32 mouse cellular contexts compared by ENCODE assay signal in the genomic region with DNA sequence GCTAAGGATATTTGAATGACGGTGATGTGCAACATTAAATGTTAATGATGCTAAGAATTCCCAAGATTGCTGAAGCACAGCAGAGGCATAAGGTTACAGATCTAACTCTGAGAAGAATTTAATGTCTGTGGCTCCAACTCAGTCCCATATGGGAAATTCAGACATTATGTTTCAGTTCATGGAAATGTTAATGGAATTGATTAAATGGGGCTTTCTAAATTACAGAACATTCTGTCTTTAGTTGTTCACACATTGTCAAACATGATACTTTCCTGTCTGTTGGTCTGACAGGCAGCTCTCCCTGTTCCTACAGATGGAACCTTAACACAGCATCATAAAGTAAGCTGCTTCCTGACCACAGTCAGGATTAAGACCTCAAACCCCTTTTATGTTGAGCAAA. TPM values are rescaled to one million over a fixed set of nuclear protein-coding genes. Genes with fewer than 3 reads are reported as not detected.
DNase-seq lines count a peak whose midpoint lies in the region; ATAC-seq and TF ChIP-seq lines count a peak whose summit lies in the region.
"Had no signal": no experiment of that assay in that cellular context is flagged by ENCODE, and none has a peak within 500 bp of the region (broad histone marks: within the 10 kb centered on the region; RNA-seq: fewer than 3 reads in every experiment).

No protein-coding gene starts in this region.

- H3K4me2 ChIP-seq in forebrain, embryonic 14.5 days (ENCODE audit: low read length), result no peak overlapping the region
- no peak overlapping the region for H3K4me2 ChIP-seq in forebrain, embryonic 11.5 days (ENCODE audit: low read depth, low read length, severe bottlenecking)
- H3K4me2 ChIP-seq in hindbrain, embryonic 16.5 days (ENCODE audit: low read length), result no peak overlapping the region
- no peak overlapping the region for H3K4me2 ChIP-seq in hindbrain, embryonic 13.5 days
- H3K4me2 ChIP-seq in forebrain, postnatal 0 days (ENCODE audit: low read depth), result no peak overlapping the region
- H3K4me2 ChIP-seq: embryonic facial prominence, embryonic 13.5 days; heart, embryonic 13.5 days; hindbrain, embryonic 15.5 days; intestine, embryonic 15.5 days had no signal

- peak; percentile 68 for ATAC-seq in forebrain, embryonic 14.5 days
- no peak for ATAC-seq in forebrain, embryonic 11.5 days (replicated peaks; ENCODE audit: low FRiP score)
- ATAC-seq in hindbrain, embryonic 16.5 days, result 0 out of 2 replicates have a peak, but pooled peaks have one; percentile 20
- no peak for ATAC-seq in hindbrain, embryonic 13.5 days (ENCODE audit: low FRiP score)
- ATAC-seq in forebrain, postnatal 0 days, result peak; percentile 59; the same call in 1 of the 2 replicates
- ATAC-seq: intestine, embryonic 15.5 days; Patski had no signal

- 80% methylated on average over 1 of the region's 1 CpGs for WGBS in forebrain, embryonic 14.5 days
- 89% methylated on average over 1 of the region's 1 CpGs for WGBS in forebrain, embryonic 11.5 days
- WGBS in hindbrain, embryonic 16.5 days, result 51% methylated on average over 1 of the region's 1 CpGs
- 74% methylated on average over 1 of the region's 1 CpGs for WGBS in hindbrain, embryonic 13.5 days
- WGBS in forebrain, postnatal 0 days, result 58% methylated on average over 1 of the region's 1 CpGs

- H3K9ac ChIP-seq in forebrain, embryonic 14.5 days (ENCODE audit: low read length), result no peak overlapping the region
- no peak overlapping the region for H3K9ac ChIP-seq in forebrain, embryonic 11.5 days (ENCODE audit: low read length)
- H3K9ac ChIP-seq in hindbrain, embryonic 16.5 days (ENCODE audit: low read depth, low read length), result no peak overlapping the region
- no peak overlapping the region for H3K9ac ChIP-seq in hindbrain, embryonic 13.5 days
- no peak overlapping the region for H3K9ac ChIP-seq in forebrain, postnatal 0 days
- H3K9ac ChIP-seq: embryonic facial prominence, embryonic 13.5 days; heart, embryonic 13.5 days; hindbrain, embryonic 15.5 days; intestine, embryonic 15.5 days had no signal

- H3K4me1 ChIP-seq in forebrain, embryonic 14.5 days (ENCODE audit: control insufficient read depth, insufficient read depth, low read length), result 0 out of 2 replicates have a peak, but pooled peaks cover 4% of the 10 kb centered on the region
- no peaks in the 10 kb centered on the region for H3K4me1 ChIP-seq in forebrain, embryonic 11.5 days (replicated peaks; ENCODE audit: control insufficient read depth, insufficient read depth, low read length)
- no peaks in the 10 kb centered on the region for H3K4me1 ChIP-seq in hindbrain, embryonic 16.5 days (ENCODE audit: control insufficient read depth, insufficient read depth, low read depth, low read length)
- no peaks in the 10 kb centered on the region for H3K4me1 ChIP-seq in hindbrain, embryonic 13.5 days (replicated peaks)
- H3K4me1 ChIP-seq in forebrain, postnatal 0 days (ENCODE audit: insufficient read depth), result peaks cover 7% of the 10 kb centered on the region; the same call in 1 of the 2 replicates
- H3K4me1 ChIP-seq: embryonic facial prominence, embryonic 10.5 days; embryonic facial prominence, embryonic 13.5 days; heart, embryonic 10.5 days; heart, embryonic 13.5 days; hindbrain, embryonic 15.5 days; intestine, embryonic 15.5 days had no signal

- no peaks in the 10 kb centered on the region for H3K9me3 ChIP-seq in forebrain, embryonic 14.5 days (replicated peaks; ENCODE audit: control insufficient read depth, low read length)
- no peaks in the 10 kb centered on the region for H3K9me3 ChIP-seq in forebrain, embryonic 11.5 days (ENCODE audit: control insufficient read depth, low read length)
- no peaks in the 10 kb centered on the region for H3K9me3 ChIP-seq in hindbrain, embryonic 16.5 days (ENCODE audit: control insufficient read depth, low read length)
- no peaks in the 10 kb centered on the region for H3K9me3 ChIP-seq in hindbrain, embryonic 13.5 days
- H3K9me3 ChIP-seq in forebrain, postnatal 0 days (ENCODE audit: low read length), result no peaks in the 10 kb centered on the region
- H3K9me3 ChIP-seq: embryonic facial prominence, embryonic 10.5 days; embryonic facial prominence, embryonic 13.5 days; G1E; heart, embryonic 10.5 days; heart, embryonic 13.5 days; hindbrain, embryonic 15.5 days; intestine, embryonic 15.5 days had no signal

- TF ChIP-seq POLR2A in brain, embryonic 14.5 days (IDR thresholded peaks at IDR 0.05; ENCODE audit: borderline replicate concordance, extremely low read depth, insufficient read depth, insufficient read length, poor library complexity, severe bottlenecking), result no peak

- no peak for TF ChIP-seq CTCF in brain, embryonic 14.5 days (IDR thresholded peaks at IDR 0.05; ENCODE audit: borderline replicate concordance, extremely low read depth, insufficient read depth, insufficient read length)
- TF ChIP-seq CTCF in forebrain, postnatal 0 days (IDR thresholded peaks at IDR 0.05; ENCODE audit: low read depth), result no peak

- H3K27ac ChIP-seq in forebrain, embryonic 14.5 days (ENCODE audit: low read depth, low read length), result 0 out of 2 replicates have a peak overlapping the region, but pooled peaks have one; percentile 15
- no peak overlapping the region for H3K27ac ChIP-seq in forebrain, embryonic 11.5 days (ENCODE audit: low read depth, low read length)
- no peak overlapping the region for H3K27ac ChIP-seq in hindbrain, embryonic 16.5 days (ENCODE audit: low read depth, low read length)
- no peak overlapping the region for H3K27ac ChIP-seq in hindbrain, embryonic 13.5 days
- H3K27ac ChIP-seq in forebrain, postnatal 0 days (ENCODE audit: low read depth, low read length), result peak overlapping the region; percentile 57
- H3K27ac ChIP-seq: embryonic facial prominence, embryonic 10.5 days; embryonic facial prominence, embryonic 13.5 days; heart, adult 2 months; heart, embryonic 10.5 days; heart, embryonic 13.5 days; hindbrain, embryonic 15.5 days; intestine, embryonic 15.5 days had no signal

- no peaks in the 10 kb centered on the region for H3K27me3 ChIP-seq in forebrain, embryonic 14.5 days (replicated peaks; ENCODE audit: control insufficient read depth, insufficient read depth, low read length)
- H3K27me3 ChIP-seq in forebrain, embryonic 11.5 days (ENCODE audit: control insufficient read depth, insufficient read depth, low read length), result no peaks in the 10 kb centered on the region
- H3K27me3 ChIP-seq in hindbrain, embryonic 16.5 days (replicated peaks; ENCODE audit: control insufficient read depth, insufficient read depth, low read length), result no peaks in the 10 kb centered on the region
- H3K27me3 ChIP-seq in hindbrain, embryonic 13.5 days, result no peaks in the 10 kb centered on the region
- no peaks in the 10 kb centered on the region for H3K27me3 ChIP-seq in forebrain, postnatal 0 days (ENCODE audit: insufficient read depth, low read length)
- H3K27me3 ChIP-seq: CH12.LX; embryonic facial prominence, embryonic 13.5 days; heart, embryonic 13.5 days; hindbrain, embryonic 15.5 days; intestine, embryonic 15.5 days had no signal

- no peaks in the 10 kb centered on the region for H3K36me3 ChIP-seq in forebrain, embryonic 14.5 days (ENCODE audit: control insufficient read depth, insufficient read depth, low read length)
- no peaks in the 10 kb centered on the region for H3K36me3 ChIP-seq in forebrain, embryonic 11.5 days (ENCODE audit: control insufficient read depth, insufficient read depth, low read length)
- H3K36me3 ChIP-seq in hindbrain, embryonic 16.5 days (ENCODE audit: control insufficient read depth, insufficient read depth, low read length), result no peaks in the 10 kb centered on the region
- H3K36me3 ChIP-seq in hindbrain, embryonic 13.5 days, result no peaks in the 10 kb centered on the region
- no peaks in the 10 kb centered on the region for H3K36me3 ChIP-seq in forebrain, postnatal 0 days (ENCODE audit: insufficient read depth)
- H3K36me3 ChIP-seq: embryonic facial prominence, embryonic 10.5 days; embryonic facial prominence, embryonic 13.5 days; G1E; heart, embryonic 10.5 days; heart, embryonic 13.5 days; hindbrain, embryonic 15.5 days; intestine, embryonic 15.5 days had no signal

- peak; percentile 61 for DNase-seq in forebrain, embryonic 14.5 days (ENCODE audit: low spot score)
- no peak for DNase-seq in forebrain, embryonic 11.5 days (ENCODE audit: low spot score)
- DNase-seq in brain, embryonic 14.5 days (ENCODE audit: low read depth), result peak; percentile 71
- no peak for DNase-seq in forebrain, postnatal 0 days
- DNase-seq in yolk sac, embryonic 10.5 days (ENCODE audit: low spot score), result no peak
- DNase-seq: adrenal gland, postnatal 10 days; adrenal gland, postnatal 36 days; B cell, adult 2 months; cerebellum, adult 11 months; cerebellum, adult 2 months; cerebellum, postnatal 10 days; cerebellum, postnatal 36 days; embryo, embryonic 11 days; gastrocnemius, postnatal 10 days; gastrocnemius, postnatal 36 days; heart, adult 2 months; heart, postnatal 14 days; heart, postnatal 4 days; kidney, adult 11 months had no signal

- no peak overlapping the region for H3K4me3 ChIP-seq in forebrain, embryonic 14.5 days (ENCODE audit: low read depth, low read length)
- no peak overlapping the region for H3K4me3 ChIP-seq in forebrain, embryonic 11.5 days (ENCODE audit: low read depth, low read length)
- H3K4me3 ChIP-seq in hindbrain, embryonic 16.5 days (ENCODE audit: low read length), result no peak overlapping the region
- no peak overlapping the region for H3K4me3 ChIP-seq in hindbrain, embryonic 13.5 days
- no peak overlapping the region for H3K4me3 ChIP-seq in forebrain, postnatal 0 days (ENCODE audit: low read depth, low read length)
- H3K4me3 ChIP-seq: embryonic facial prominence, embryonic 10.5 days; embryonic facial prominence, embryonic 13.5 days; erythroblast, embryonic 14.5 days; heart, adult 2 months; heart, embryonic 10.5 days; heart, embryonic 13.5 days; hindbrain, embryonic 15.5 days; intestine, embryonic 15.5 days had no signal

RNA-seq across cellular contexts. Expression of a gene that starts 47.8 kb away (rescaled TPM):
- polyA plus RNA-seq in forebrain, embryonic 14.5 days (2014; fragmentation: Nextera tagmentation; extraction: Ambion mirVana), result 644 and 774 TPM in 2 replicates
- 95.2 and 99.8 TPM in 2 replicates for polyA plus RNA-seq in forebrain, embryonic 11.5 days (2014; fragmentation: Nextera tagmentation; extraction: Ambion mirVana)
- 545 and 587 TPM in 2 replicates for polyA plus RNA-seq in hindbrain, embryonic 16.5 days (2015; fragmentation: Nextera tagmentation; extraction: Ambion mirVana)
- polyA plus RNA-seq in hindbrain, embryonic 13.5 days (2015; fragmentation: Nextera tagmentation; extraction: Ambion mirVana), result 347 and 359 TPM in 2 replicates
- 383 and 408 TPM in 2 replicates for polyA plus RNA-seq in brain, embryonic 14.5 days (2012; rRNA removed)
- 1,306 and 1,346 TPM in 2 replicates for total RNA-seq in forebrain, postnatal 0 days (2014; rRNA removed)
- polyA plus RNA-seq in forebrain, postnatal 0 days (2015; fragmentation: Nextera tagmentation; extraction: Ambion mirVana), result 660 and 667 TPM in 2 replicates
- total RNA-seq: G1E; granulocyte monocyte progenitor cell, adult 5-6 weeks had no signal
- polyA plus RNA-seq: erythroblast, embryonic 14.5 days; G1E; Patski had no signal

Comparison
In these comparisons a context has a peak if more than half of its experiments do, and no peak if none do; other contexts are left out.
1. ATAC-seq: peak in forebrain, embryonic 14.5 days (single experiment), hindbrain, embryonic 16.5 days (single experiment) and forebrain, postnatal 0 days (single experiment); none in forebrain, embryonic 11.5 days (single experiment) and hindbrain, embryonic 13.5 days (single experiment).
2. DNase-seq: peak in forebrain, embryonic 14.5 days (single experiment) and brain, embryonic 14.5 days (single experiment); none in forebrain, embryonic 11.5 days (single experiment), forebrain, postnatal 0 days (single experiment) and yolk sac, embryonic 10.5 days (single experiment).
3. H3K27ac ChIP-seq: peak in forebrain, embryonic 14.5 days (single experiment) and forebrain, postnatal 0 days (single experiment); none in forebrain, embryonic 11.5 days (single experiment), hindbrain, embryonic 16.5 days (single experiment) and hindbrain, embryonic 13.5 days (single experiment).